Mouse (Mus musculus) T-cell, adult 2 months (primary cell): Measurements from ENCODE around the gene Snx29.

ENCODE experiments used
- DNase-seq: peaks from one replicate; pipeline ENCODE4 v3.0.0; 2022; ENCODE audit warnings: low spot score

Snx29 gene

GRCm38 (mm10) chr16:11688281-11689005 lies 365.7 kb downstream of the Snx29 start:
- DNase-seq, result no peak

GRCm38 (mm10) chr16:11690097-11690496 lies 367.4 kb downstream of the Snx29 start:
- DNase-seq, result no peak

DNA sequence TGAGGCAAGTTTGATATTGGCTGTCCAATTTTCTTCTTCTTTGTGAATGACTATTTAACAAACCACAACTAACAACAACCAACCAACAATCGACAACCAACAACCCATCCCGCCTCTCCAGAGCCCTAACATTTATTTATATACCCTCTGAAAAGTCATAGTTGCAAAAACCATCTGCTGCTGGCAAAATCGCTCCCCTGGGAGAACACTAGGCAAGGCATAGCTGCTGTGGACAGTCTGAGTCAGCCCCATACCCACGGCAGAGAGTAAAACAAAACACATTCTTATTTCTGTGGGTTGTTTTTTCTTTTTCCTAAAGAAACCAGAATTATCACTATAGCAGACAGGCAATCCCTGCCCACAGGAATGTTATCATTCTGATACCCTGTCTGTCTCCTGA lies 368.0 kb downstream of the Snx29 start:
- no peak for DNase-seq

DNA sequence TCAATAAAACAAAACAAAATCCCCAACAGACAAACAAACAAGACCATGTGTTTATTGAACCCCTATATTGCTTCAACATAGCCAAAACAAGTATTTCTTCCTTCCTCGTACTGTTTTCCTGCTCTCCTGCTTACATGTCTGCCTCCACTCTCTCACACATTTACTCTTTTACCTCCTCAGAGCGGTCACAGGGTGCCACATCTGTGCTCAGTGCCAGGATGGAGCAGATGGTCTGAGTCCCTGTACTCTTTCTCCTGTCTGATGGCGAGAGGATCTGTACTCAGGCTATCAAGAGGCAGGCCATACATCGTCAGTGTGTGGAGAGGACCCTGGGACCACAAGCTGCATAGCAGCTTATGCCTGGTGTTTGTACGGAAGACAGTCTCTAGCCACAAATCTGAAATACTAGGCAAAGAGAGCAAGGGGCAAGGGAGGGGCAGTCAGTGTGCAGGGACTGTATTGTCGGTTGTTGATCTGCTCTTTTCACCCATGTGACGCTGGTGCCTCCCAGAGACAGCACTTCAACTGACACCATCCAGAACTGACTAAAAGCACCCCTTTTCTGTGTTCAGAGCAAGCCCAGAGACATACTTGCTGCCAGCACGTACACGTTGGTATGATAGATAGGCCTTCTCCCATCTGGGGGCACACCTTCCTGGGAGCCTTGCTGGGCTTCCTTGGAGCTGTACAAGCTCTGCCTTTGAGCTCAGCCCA lies 368.9 kb downstream of the Snx29 start:
- no peak for DNase-seq

- no peak for DNase-seq
These were observed 370.0 kb downstream of the Snx29 start for GRCm38 (mm10) chr16:11692744-11693143.

GRCm38 (mm10) chr16:11694386-11694785 lies 371.7 kb downstream of the Snx29 start:
- no peak for DNase-seq

DNA sequence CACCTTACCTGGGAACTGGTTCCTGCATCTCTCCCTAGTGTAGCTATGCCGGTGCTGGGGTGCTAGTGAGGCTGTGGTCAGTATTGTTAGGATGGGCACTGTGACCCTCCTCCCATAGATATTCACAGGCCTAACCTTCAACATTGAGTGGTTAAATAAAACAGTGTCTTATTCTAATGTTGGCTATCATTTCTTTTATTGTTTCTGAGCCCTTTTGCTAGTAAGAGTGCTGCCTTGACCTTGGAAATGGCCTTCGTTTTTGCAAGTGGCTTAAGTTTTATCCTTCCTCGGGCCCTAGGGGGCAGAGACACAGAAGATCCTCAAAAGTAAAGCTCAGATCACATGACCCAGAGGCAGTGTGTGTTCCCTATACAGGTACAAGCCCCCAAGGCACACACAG lies 374.1 kb downstream of the Snx29 start:
- DNase-seq, result no peak

DNA sequence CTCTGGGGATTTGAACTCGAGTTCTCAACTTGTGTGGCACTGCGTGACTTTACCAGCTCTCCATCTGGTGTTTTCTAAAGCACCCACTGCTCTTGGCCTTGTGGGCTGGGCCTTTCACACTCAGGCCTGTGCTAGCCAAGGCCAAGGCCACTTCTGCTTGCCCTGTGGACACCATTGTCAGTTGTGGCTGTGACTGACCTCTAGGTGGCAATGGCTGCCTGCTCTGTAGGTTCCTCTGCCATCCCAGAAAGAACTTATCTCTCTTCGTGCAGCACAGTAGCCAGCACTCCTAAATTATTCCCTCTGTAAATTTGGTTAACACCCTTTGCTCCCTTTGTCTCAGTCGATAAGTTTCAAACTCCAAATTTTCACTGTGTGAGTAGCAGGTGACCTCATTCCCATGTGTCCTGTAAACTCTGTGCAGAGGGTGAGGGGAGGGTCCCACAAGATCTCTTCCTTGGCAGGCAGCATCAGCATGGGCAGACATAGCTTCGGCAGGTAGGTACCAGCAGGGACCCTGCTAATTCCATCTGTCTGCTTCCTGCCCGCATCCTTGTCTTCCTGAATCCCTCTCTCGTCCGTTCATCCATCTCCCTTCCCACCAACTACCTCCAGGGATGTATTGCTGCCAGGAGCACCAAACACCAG lies 375.1 kb downstream of the Snx29 start:
- DNase-seq, result no peak

DNA sequence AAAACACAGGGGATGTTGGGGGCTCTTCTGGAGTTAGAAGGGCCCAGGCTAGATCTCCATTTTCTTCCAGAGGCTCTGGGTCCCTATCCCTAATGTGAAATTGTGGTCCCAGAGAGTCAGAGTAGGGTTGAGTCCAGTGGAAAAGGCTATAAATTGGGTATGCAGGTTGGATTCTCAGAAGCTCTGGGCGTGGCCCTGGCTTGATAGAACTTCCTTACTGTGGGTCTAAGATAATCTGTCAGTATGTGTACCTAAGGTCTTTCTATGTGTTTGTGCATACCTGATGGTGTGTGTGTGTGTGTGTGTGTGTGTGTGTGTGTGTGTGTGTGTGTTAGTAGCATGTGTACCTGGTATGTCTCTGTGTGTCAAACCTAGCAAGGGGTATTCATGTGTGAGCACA lies 378.9 kb downstream of the Snx29 start:
- DNase-seq, result no peak

GRCm38 (mm10) chr16:11704096-11704495 lies 381.4 kb downstream of the Snx29 start:
- DNase-seq, result no peak

GRCm38 (mm10) chr16:11705456-11705855 lies 382.7 kb downstream of the Snx29 start:
- DNase-seq, result no peak

- no peak for DNase-seq
These were observed 385.4 kb downstream of the Snx29 start for GRCm38 (mm10) chr16:11708097-11708496.

DNA sequence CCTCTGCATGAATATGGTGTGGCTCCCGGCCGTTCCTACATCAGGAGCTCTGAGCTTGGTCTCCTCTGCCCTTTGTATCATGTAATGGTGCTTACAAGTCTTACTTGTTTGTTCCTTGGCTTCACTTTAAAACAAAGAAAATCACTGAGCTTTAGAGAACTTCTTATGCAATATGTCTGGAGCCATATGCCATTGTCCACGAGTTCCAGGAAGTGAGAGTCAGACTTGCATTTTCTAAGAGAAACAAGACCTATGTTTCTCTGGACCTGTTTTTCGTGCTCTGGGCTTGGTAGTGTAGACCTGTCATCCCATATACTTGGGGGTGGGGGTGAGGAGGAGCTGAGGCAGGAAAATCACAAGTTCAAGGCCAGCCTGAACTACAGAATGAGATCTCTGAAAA lies 386.7 kb downstream of the Snx29 start:
- DNase-seq, result no peak

- no peak for DNase-seq
These were observed 387.4 kb downstream of the Snx29 start for GRCm38 (mm10) chr16:11709999-11710667.

- DNase-seq, result no peak
These were observed 390.7 kb downstream of the Snx29 start for GRCm38 (mm10) chr16:11713265-11713865.

GRCm38 (mm10) chr16:11716932-11717331 lies 394.2 kb downstream of the Snx29 start:
- no peak for DNase-seq

DNA sequence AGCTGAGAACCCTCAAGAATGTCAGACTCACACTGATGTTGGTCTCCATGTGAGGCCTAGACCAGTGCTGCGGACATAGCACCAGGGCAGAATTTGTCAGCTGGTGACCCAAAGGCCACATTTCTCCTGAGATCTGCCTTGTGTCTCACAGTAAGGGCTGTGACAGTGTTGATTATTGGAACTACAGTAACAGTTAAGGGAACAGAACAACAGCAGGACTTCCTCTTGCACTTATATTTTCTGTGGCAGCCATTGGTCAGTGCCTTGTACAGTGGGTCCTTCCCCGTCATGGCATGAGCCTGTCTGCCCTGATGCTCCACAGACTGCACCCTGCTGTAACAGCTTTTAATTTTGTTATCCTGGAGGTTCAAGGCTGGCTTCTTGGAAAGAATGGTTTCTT lies 403.2 kb downstream of the Snx29 start:
- no peak for DNase-seq

DNA sequence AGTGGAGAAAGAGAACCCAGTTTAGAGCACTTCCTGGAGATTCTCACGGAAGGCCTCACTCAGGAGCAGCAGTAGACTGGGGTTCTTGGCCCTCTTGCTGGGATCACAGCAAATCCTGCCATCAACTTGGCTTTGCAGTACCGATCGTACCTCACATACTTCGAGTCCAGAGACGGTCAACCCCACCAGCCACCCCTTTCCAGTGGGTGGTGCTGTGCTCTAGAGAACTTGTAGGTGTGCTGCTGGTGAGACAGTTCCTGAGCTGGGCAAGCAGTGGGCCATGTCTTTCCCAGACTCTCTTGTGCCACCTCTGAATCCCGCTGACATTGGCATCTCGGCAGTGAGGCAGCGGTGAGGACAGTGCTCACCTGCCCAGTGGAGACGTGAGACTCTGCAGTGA lies 404.6 kb downstream of the Snx29 start:
- DNase-seq, result no peak

DNA sequence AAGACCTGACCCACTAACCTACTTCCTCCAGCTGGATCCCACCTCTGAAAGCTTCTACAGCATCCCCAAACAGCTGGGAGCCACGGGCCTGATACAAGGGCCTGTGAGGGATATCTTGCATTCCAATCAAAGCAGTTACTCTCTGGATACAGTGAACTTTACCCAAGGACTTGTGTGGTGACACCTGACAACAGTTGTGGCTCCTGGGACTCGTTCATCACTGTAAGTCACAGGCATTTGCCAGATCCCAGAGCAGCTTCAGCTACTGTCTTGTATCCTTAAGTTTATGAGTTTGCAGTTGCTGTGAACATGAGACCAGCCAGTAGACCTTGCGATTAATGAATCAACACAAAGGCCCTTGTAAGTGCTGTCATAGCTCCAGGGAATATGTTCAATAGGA lies 405.4 kb downstream of the Snx29 start:
- no peak for DNase-seq

- DNase-seq, result no peak
These were observed 405.9 kb downstream of the Snx29 start for GRCm38 (mm10) chr16:11728627-11729026.

DNA sequence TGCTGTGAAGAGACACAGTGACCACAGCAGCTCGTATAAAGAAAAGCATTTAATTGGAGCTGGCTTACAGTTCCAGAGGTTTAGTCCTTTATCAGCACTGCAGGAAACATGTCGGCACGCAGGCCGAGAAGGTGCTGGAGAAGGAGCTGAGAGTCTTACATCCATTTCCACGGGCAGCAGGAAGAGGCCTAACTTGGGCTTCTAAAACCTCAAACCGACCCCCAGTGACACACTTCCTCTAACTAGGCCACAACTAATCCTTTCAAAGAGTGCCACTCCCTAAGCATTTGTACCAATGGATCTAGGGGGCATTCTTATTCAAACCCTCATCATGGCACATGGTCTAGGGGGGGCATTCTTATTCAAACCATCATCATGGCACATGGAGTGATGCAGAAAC lies 406.4 kb downstream of the Snx29 start:
- DNase-seq, result no peak

GRCm38 (mm10) chr16:11729815-11730214 lies 407.1 kb downstream of the Snx29 start:
- no peak for DNase-seq
